Mouse (Mus musculus): ENCODE results near the gene Mrpl34.

The Mrpl34 gene

DNA sequence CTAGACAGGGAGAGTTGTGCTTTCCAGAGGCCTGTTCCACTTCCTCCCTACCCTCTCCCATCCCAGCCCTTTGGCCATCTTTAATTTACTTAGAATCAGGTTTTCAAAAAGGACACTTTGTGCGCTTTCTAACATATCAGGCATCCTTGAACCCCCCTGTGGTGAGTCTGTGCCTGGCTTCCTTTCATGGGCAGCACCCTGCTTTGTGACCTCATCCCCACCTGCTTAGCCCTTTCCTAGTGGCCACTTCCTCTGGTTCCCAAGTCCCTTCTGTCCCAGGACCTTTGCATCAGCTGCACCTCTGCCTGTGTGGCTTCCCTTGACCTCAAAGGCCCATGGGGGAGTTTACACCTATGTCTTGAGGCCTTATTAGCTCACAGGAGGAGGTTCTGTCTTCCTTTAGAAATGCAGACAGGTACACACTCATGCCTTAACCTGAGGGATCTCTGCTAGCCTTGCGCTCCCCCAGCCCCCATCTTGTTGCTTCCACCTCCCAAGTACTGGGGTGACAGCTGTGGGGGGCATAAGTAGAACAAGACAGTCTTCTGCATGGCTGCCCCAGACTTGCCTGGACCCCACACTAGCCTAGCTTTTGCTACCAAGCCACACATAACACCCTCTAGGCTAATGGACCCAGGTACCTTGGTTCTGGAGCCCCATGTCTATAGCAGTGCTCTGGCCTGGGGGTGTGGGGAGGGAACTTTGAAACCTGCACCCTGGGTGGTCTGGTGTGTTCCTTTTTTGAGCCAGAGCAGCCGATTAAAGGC, 5.6 kb downstream of the Mrpl34 start:
- no peak for DNase-seq

GRCm38 (mm10) chr8:71470913-71471255, 6.1 kb downstream of the Mrpl34 start:
- DNase-seq: no peak

- no peak for DNase-seq
These were observed 7.1 kb downstream of the Mrpl34 start for GRCm38 (mm10) chr8:71471861-71472260.

- DNase-seq: no peak
These were observed 8.0 kb downstream of the Mrpl34 start for GRCm38 (mm10) chr8:71472601-71473386.

DNA sequence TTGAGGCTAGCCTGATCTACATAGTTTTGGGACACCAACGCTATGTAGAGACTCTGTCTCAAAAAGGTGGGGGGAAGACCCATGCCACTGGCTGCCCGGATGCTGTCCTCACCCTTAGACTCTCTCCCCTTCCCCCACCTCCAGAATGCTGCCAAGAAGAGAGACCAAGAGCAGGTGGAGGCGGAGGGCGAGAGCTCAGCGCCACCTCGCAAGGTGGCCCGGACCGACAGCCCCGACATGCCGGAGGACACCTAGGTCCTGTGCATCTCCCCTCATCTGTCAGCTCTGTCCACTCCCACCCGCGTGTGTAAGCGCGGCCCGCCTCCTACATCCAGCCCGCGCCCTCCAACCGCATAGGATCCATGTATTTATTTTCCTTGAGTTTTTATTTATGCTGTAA, 9.6 kb downstream of the Mrpl34 start:
- no peak for DNase-seq

DNA sequence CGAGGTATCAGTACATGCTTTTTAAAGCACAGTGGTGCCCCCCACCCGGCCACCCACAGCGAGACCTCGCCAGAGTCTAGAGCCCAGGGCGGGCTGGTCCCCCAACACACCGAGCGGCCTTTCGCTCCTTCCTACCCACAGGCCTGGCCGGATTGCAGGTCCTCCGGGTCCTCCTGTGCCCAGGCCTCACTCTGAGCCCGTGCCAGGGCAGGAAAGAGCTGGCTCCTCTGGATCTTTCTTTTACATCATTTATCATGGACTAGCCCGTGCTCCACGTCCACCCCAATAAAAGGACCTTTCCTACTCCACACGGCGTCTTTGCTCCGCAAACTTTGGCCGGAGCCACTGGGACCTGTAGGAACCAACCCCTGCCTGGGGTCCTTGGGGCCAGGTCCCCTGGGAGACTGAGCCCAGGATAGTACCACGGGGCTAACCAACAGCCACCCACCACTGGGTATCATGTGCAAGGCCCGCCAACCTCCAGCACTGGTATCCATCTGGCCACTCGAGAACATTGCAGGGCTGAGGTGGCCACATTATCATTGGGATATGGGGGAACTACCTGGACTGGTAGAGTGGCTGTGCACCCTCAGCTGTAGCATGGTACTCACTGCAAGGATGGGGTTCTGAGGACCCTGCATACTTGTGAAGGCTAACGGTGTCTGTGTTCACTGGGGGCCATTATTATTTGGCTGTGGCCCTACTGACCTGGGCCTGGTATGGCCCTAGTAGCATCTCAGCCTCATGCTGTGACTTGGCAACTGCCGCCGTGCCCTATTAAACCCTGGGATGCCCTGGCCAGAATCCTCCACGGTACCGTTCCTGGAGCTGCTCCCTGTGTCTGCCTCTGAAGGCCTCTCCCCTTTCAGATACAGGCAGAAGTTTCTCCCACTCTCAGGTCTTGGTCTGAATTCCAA, 10.3 kb downstream of the Mrpl34 start:
- DNase-seq: no peak

GRCm38 (mm10) chr8:71475702-71476075, 10.9 kb downstream of the Mrpl34 start:
- no peak for DNase-seq

DNA sequence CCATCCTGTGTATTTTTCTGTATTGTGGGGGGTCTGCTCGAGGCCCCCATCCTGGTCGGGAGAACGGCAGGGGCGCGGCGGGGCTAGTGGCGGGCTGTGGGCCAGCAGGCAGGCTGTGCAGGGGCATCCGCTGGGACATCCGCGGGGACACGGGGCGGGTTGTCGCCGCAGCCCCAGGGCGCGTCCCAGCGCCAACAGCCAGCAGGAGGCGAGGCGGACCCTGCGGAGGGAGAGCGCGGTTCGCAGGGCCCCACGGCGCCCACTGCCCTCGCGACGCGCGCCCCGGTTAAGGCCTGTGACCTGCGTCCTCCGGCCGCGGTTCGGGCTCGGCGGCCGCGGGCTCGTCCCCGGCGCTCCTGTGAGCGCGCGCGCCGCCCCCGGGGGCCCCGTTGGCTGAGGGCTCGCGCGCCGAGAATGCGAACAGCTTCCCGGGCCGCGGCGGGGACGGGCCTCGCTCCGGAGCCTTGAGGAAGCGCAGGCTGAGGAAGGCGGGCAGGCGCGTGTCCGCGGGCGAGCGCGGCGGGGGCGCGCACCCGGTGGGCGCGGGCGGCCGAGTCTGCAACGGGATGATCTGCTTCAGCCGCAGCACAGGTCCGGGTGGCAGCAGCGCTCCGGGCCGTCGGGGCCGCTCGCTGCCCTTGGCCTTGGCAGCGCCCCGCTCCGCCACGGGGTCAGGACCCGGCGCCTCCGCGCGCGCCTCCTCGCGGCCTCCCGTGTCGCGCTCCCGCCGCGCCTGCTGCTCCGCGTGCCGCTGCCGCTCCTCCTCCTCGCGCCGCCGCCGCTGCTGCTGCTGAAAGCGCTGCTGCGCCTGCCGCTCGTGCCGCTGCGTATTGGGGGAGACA, 11.6 kb downstream of the Mrpl34 start:
- peak; percentile 93 for DNase-seq

- peak; percentile 52 for DNase-seq
These were observed 12.6 kb downstream of the Mrpl34 start for GRCm38 (mm10) chr8:71477196-71477845.

DNA sequence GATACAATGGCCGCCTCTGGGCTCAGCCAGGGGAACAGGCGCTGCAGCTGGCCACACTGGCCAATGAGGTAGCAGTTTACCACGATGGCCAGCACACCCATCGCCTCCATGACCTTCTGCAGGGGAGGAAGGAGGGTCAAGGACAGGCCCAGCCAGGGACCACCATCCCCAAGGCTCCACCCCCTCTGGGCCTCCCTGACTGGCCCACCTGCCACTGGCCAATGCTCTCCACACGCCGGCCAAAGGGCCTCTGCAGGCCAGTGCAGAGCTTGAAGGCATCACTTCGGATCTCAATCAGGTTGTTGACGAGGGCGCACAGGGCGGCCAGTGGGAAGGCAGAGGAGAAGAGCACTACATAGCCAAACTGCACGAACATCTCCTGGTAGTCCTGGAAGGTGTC, 14.2 kb downstream of the Mrpl34 start:
- DNase-seq: no peak

DNA sequence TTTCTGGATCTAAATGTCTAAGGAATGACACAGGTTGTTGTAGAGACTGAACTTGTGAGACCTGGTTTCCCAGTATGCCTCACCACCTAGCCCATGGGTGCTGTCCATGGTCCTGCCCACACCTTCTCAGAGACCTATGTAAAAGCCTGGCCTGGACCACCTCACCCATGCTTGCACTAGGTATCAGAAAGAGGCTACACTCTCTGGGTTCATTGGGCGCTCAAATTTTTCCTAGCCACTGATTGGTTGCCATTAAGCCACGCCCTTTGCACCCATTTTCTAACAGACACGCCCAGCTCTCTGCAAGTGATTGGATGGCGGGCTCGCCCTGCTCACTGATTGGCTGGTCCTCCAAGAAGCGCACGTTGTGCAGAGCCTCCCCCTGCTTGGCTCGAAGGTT, 19.2 kb downstream of the Mrpl34 start:
- DNase-seq: peak; percentile 68

- no peak for DNase-seq
These were observed 20.0 kb downstream of the Mrpl34 start for GRCm38 (mm10) chr8:71484736-71485135.

DNA sequence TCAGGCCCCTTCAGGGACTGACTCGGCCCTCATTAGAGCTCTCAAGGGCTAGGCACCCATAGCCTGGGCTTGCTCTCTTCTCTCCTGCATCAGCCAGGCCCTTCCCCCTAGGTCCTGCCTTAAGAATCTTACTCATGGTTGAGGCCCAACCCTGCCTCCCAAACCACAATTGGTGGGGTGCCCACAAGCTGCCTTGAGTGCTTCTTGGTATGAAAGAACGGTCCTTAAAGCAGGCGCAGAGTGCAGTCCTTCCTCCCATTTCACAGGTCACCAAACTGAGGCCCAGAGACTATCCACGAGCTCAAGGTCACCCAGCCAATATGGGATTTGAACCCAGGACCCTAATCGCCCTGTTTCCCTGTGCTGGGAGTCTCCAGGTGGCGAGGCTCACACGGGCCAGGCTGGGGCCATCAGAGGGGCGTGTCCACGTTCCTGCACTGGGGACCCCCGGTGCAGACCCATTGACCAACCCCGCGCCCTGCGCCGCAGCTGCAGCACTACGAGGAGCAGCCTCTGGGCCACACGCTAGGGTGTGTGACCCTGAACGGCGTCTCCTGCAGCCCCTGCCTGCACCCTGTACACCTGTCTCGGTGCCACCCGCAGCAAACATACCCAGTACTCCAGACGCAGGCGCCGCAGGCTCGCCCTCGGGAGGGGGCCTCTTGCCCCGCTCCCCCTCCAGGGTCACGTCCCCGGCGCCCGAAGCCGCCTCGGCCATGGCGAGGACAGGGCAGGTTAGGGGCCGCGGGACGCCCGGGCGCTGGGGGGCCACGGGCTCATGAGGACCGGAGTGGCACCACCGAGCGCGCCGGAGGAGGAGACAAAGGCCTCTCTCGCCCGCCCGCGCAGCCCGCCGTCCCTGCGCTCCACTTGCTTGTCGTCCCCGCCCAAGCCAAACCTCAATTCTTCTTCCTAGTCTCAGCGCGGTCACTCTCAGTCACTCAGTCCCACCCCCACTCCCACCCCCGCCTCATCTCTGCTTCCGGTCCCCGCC, 20.7 kb downstream of the Mrpl34 start, which contains the start of gene Ano8:
Gene Ano8 (minus strand): TSS at position 822 of the 994 bp plus-strand sequence.
- DNase-seq: peak; percentile 94

- DNase-seq: no peak
These were observed 21.4 kb downstream of the Mrpl34 start for GRCm38 (mm10) chr8:71486136-71486529.

DNA sequence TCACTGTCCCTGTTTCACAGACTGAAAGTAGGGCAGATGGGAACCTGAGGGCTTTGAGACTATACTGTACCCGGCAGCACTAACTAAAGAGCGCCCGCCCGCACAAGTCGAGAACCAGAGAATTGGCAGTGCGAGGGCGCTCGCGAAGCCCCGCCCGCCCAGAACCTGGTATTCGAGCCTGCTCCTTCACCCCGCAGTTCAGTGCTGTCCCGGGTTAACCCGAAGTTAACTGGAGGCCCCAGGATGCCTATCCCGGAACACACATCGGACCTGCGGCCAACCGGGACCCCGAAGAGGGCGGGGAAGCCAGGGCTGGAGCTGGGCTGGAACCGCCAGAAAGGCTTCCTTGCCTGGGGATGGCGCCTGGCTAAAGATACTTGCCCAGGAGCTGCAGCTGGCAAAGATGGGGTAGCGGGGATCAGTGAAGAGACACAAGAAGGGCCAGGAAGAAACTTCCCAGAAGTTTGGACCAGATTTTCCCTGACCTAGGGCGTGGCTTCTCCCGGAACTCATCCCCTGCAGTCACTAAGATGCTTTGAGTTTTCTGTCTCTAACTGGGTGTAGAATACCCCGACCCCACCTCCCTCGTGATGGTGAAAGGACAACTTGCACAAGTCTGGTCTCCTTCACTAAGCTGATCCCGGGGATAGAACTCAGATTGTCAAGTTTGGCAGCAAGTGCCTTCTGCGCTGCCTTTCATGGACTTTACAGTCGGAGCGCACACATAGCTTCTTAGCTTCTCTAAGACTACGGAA, 23.1 kb downstream of the Mrpl34 start, which contains the start of gene Gtpbp3:
Gene Gtpbp3 (plus strand): TSS at position 413 of the 755 bp plus-strand sequence.
- DNase-seq: peak; percentile 92

DNA sequence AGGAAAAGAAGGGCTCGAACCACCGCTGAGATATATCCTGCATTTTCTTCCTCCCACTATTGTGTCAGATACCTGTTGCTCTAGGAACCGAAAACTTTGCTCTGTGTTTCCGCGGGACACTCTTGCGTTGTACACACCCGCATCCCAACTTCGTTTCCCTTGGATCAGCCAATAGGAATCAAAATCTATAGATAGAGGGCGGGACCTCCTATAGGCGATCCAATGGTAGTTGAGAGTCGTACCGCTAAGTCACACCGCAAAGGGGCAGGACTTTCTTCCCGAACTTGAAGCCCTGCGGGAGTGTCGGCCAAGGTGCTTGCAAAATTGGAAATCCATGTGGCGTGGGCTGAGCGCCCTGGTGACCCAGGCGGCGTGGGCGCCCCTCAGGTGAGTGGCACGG, 23.7 kb downstream of the Mrpl34 start:
- peak; percentile 94 for DNase-seq

DNA sequence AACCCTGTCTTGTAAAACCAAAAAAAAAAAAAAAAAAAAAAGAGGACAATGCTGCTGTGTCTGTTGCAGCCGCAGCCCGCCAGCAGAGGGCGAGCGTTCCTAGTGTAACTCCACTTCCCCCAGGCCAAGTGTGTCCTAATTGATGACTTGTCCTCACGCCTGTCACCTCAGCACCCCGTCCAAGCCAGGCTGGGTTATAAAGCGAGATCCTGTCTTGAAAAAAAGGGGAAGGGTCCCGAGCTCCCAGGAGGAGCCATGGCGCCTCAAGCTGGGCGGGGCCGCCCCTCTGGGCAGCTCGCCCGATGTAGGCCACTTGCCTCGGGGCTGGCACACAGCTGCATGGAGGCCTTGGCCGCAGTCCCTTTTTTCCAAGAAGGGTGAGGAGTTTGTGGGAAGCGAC, 30.3 kb downstream of the Mrpl34 start:
- DNase-seq: peak; percentile 92

DNA sequence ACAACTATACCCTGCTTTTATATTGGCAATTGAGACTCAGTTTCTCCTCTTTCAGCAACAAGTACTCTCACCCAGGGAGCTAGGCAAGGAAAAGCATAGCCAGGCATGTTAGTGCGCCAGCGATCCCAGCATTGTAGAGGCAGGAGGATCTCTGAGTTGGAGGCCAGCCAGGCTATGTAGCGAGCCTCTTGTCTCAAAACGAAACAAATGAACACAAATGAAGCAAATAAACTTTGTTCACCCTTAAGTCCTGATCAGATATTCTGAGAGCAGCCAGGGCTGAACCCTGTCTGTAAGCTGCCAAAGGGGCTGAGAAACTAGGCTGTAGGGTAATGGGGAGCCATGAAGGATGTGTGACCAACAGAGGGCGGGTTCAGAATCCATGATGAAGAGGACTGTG, 31.1 kb downstream of the Mrpl34 start:
- DNase-seq: no peak

DNA sequence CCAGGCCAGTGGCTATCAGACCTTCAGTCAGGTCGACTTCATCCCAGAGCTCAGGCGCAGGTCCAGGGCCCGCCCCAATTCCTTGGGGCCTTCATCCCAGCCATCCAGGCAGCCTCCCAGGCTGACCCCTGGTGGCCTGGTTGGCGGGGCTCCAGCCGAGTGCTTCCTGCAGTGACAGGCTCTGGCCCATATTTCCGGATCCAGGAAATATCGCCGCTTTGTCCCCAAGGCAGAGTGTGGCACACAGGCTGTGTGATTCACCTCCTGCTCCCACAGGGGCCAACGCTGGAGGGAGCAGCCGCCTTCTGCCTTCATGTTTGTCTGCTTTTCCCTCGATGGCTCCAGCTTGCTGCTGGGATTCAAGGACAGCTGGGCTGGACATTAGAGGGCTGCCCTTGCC, 31.7 kb downstream of the Mrpl34 start:
- peak; percentile 37 for DNase-seq

Measured in embryo, embryonic 11 days (tissue).